Mouse (Mus musculus): ENCODE results near the gene Efhb. TPM values are rescaled to one million over a fixed set of nuclear protein-coding genes. Genes with fewer than 3 reads are reported as not detected.

The Efhb gene
- 0.46 and 1.1 TPM in 2 replicates for polyA plus RNA-seq (2015; fragmentation: Nextera tagmentation; extraction: Ambion mirVana)

GRCm38 (mm10) chr17:53462603-53463495 lies at the start of gene Efhb:
Efhb (minus strand) TSS chr17:53463321.
- peak; percentile 98 for ATAC-seq
- Histone ChIP-seq H3K27me3 (no peaks in the 10 kb centered on the region), H3K27ac (no peak within 1 kb of the TSS), H3K36me3 (ENCODE audit: poor library complexity, severe bottlenecking) (no peaks in the 10 kb centered on the region), H3K4me3 (peak within 1 kb of the TSS; percentile 43), H3K4me2 (peak within 1 kb of the TSS; percentile 68), H3K4me1 (peaks cover 12% of the 10 kb centered on the region), H3K9ac (peak within 1 kb of the TSS; percentile 62), H3K9me3 (replicated peaks) (no peaks in the 10 kb centered on the region)
- whole genome bisulfite sequencing = 18% methylated on average over 26 of the region's 26 CpGs

GRCm38 (mm10) chr17:53512311-53512951 lies 49.3 kb upstream of the Efhb start:
- H3K27ac ChIP-seq = no peak overlapping the region
- no peaks in the 10 kb centered on the region for H3K36me3 ChIP-seq (ENCODE audit: poor library complexity, severe bottlenecking)
- H3K4me2 ChIP-seq = no peak overlapping the region
- no peaks in the 10 kb centered on the region for H3K27me3 ChIP-seq
- H3K4me3 ChIP-seq = no peak overlapping the region
- H3K9me3 ChIP-seq (replicated peaks) = no peaks in the 10 kb centered on the region
- peak; percentile 70 for ATAC-seq
- H3K9ac ChIP-seq = no peak overlapping the region
- no peaks in the 10 kb centered on the region for H3K4me1 ChIP-seq
- 75% methylated on average over 2 of the region's 2 CpGs for WGBS

GRCm38 (mm10) chr17:53502966-53503365 lies 39.8 kb upstream of the Efhb start:
- Histone ChIP-seq H3K9ac (no peak overlapping the region), H3K27ac (no peak overlapping the region), H3K4me3 (no peak overlapping the region), H3K36me3 (ENCODE audit: poor library complexity, severe bottlenecking) (peaks cover 60% of the 10 kb centered on the region), H3K4me2 (no peak overlapping the region), H3K9me3 (replicated peaks) (no peaks in the 10 kb centered on the region), H3K4me1 (no peaks in the 10 kb centered on the region), H3K27me3 (no peaks in the 10 kb centered on the region)
- WGBS = 93% methylated on average over 2 of the region's 2 CpGs
- no peak for ATAC-seq

- Histone ChIP-seq H3K9ac (no peak overlapping the region), H3K4me2 (no peak overlapping the region), H3K27ac (no peak overlapping the region), H3K4me1 (no peaks in the 10 kb centered on the region), H3K4me3 (no peak overlapping the region), H3K27me3 (no peaks in the 10 kb centered on the region), H3K9me3 (replicated peaks) (no peaks in the 10 kb centered on the region), H3K36me3 (ENCODE audit: poor library complexity, severe bottlenecking) (peaks cover 54% of the 10 kb centered on the region)
- 100% methylated on average over 1 of the region's 1 CpGs for WGBS
- ATAC-seq = no peak
These were observed 25.9 kb upstream of the Efhb start for GRCm38 (mm10) chr17:53489007-53489378.

DNA sequence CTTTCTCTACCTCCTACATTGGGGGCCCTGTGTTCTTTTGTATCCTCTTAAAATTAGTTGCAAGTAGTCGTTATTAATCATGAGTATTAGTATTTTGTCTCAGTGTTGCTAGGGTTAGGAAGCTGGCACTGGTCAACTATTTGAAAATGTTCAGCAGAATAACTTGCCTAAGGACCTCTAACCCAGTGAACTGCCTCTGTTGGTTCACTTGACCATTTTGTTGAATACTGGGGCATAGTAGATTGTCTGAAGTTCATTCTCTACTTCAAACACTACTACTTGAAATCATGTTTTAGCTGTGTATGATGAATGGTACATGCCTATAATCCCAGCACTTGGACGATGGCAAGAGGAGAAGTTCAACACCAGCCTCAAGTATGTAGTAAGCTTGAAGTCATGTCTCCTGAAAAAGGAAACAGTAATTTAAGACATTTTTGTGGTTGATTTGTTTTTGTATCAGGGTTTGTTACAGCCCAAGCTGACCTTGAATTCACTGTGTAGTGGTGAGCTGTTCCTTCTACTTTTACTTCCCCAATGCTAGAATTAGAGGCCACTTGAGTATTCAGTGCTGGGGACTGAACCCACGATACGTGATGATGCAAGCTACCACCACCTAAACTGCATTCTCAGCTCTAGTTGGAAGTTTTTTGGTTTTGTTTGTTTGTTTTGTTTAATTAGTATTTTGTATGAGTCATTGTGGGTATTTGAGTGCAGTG lies 25.3 kb upstream of the Efhb start:
- no peaks in the 10 kb centered on the region for H3K4me1 ChIP-seq
- H3K36me3 ChIP-seq (ENCODE audit: poor library complexity, severe bottlenecking) = peaks cover 51% of the 10 kb centered on the region
- H3K9me3 ChIP-seq (replicated peaks) = no peaks in the 10 kb centered on the region
- ATAC-seq = no peak
- no peak overlapping the region for H3K4me2 ChIP-seq
- WGBS = 92% methylated on average over 4 of the region's 4 CpGs
- no peak overlapping the region for H3K9ac ChIP-seq
- H3K27ac ChIP-seq = no peak overlapping the region
- H3K27me3 ChIP-seq = no peaks in the 10 kb centered on the region
- no peak overlapping the region for H3K4me3 ChIP-seq

- Histone ChIP-seq H3K27ac (no peak overlapping the region), H3K27me3 (no peaks in the 10 kb centered on the region), H3K4me2 (peak overlapping the region; percentile 80), H3K4me1 (peaks cover 23% of the 10 kb centered on the region), H3K9me3 (replicated peaks) (no peaks in the 10 kb centered on the region), H3K9ac (peak overlapping the region; percentile 95), H3K4me3 (peak overlapping the region; percentile 97), H3K36me3 (ENCODE audit: poor library complexity, severe bottlenecking) (peaks cover 10% of the 10 kb centered on the region)
- no peak for ATAC-seq
- 56% methylated on average over 7 of the region's 7 CpGs for WGBS
These were observed 17.3 kb upstream of the Efhb start for GRCm38 (mm10) chr17:53480433-53480832.

DNA sequence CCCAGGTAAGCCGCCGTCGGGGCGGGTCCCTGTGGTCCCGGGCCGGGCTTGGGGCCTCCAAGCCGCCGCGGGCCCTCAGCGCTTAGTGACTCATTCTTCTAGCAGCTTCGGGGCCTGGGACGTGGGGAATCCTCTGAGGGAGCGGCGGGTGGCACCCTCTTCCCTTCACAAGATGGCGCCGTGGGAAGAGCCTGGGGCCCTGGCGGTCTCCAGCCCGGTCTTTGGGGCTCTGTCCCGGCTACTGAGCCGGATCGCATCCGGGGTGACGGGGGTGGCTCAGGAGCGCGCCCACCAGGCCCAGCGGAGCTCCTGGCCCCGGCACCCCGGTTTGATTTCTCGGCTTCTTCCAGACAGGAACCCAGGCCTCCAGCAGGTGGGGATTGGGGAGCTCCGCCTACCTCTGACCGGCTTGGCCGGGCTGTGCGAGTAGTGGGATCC lies 16.5 kb upstream of the Efhb start:
- Histone ChIP-seq H3K27me3 (no peaks in the 10 kb centered on the region), H3K4me3 (peak overlapping the region; percentile 97), H3K9me3 (replicated peaks) (no peaks in the 10 kb centered on the region), H3K4me1 (peaks cover 23% of the 10 kb centered on the region), H3K4me2 (peak overlapping the region; percentile 80), H3K36me3 (ENCODE audit: poor library complexity, severe bottlenecking) (peaks cover 6% of the 10 kb centered on the region), H3K9ac (peak overlapping the region; percentile 95), H3K27ac (peak overlapping the region; percentile 99)
- 2% methylated on average over 29 of the region's 33 CpGs for WGBS
- ATAC-seq = no peak

- Histone ChIP-seq H3K9ac (peak within 1 kb of the TSS; percentile 95), H3K27ac (peak within 1 kb of the TSS; percentile 99), H3K4me2 (peak within 1 kb of the TSS; percentile 80), H3K4me1 (peaks cover 23% of the 10 kb centered on the region), H3K27me3 (no peaks in the 10 kb centered on the region), H3K4me3 (peak within 1 kb of the TSS; percentile 97), H3K36me3 (ENCODE audit: poor library complexity, severe bottlenecking) (no peaks in the 10 kb centered on the region), H3K9me3 (replicated peaks) (no peaks in the 10 kb centered on the region)
- WGBS = 0% methylated on average over 67 of the region's 82 CpGs
- peak; percentile 98 for ATAC-seq
These were observed 15.9 kb upstream of the Efhb start, which contains the start of gene Rab5a for GRCm38 (mm10) chr17:53478858-53479603. Rab5a (plus strand) TSS chr17:53479234.

DNA sequence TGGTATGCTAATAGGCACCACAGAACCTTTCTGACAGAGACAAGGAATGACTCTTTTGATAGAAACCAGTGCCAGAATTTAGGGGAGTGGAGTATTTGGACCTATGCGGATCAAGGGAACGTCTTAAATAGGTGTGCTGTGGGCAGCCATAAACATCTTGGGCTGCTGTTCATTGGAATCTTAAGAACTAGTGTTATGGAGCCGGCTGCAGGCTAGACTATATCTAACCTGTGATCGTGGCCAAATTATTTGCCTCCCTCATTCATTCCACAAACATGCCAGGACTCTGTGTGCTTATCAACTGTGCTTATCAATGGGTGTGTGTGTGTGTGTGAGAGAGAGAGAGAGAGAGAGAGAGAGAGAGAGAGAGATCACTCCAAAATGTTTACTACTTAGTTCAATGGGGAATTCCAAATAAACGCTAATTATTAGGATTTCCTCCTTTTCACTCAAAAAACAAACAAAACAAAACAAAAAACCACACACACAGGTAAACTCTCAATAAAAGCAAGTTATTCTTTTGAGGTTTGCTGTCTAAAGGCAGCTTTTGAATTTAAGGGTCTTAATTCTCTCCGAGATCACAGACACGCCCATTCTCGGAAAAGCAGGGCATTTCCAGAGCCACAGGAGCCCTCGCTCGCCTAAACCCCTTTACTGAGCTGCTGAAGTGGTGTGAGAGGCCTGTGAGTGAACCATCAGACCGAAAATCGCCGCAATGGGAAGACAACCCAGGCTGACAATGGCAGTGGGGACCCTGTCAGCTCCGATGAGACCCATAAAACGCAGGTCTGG lies 15.1 kb upstream of the Efhb start:
- Histone ChIP-seq H3K9ac (peak overlapping the region; percentile 79), H3K4me1 (peaks cover 23% of the 10 kb centered on the region), H3K9me3 (replicated peaks) (no peaks in the 10 kb centered on the region), H3K27me3 (no peaks in the 10 kb centered on the region), H3K4me2 (peak overlapping the region; percentile 80), H3K4me3 (peak overlapping the region; percentile 97), H3K36me3 (ENCODE audit: poor library complexity, severe bottlenecking) (no peaks in the 10 kb centered on the region), H3K27ac (peak overlapping the region; percentile 99)
- ATAC-seq = no peak
- 6% methylated on average over 15 of the region's 15 CpGs for WGBS

DNA sequence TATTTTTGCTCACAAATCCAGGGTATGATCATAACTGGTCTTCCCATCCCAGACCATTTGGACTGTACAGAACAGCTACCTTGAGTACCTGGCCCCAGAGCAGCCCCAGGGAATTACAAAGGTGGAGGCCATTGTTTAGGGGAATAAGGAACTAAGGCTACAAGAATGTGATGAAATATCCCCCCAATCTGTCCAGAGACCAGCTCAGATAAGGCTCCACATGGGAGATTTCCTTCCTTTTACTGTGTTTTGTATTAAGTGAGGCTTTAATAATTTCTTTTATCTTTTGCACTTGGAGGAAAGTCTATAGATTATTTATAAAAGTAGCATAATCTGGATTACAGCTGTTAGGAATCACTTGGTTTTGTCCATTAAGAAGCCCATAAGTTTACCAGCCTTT lies 5.6 kb upstream of the Efhb start:
- no peaks in the 10 kb centered on the region for H3K36me3 ChIP-seq (ENCODE audit: poor library complexity, severe bottlenecking)
- H3K4me3 ChIP-seq = no peak overlapping the region
- H3K27me3 ChIP-seq = no peaks in the 10 kb centered on the region
- H3K4me1 ChIP-seq = 0 out of 2 replicates have a peak, but pooled peaks cover 1% of the 10 kb centered on the region
- ATAC-seq = no peak
- no peak overlapping the region for H3K9ac ChIP-seq
- no peaks in the 10 kb centered on the region for H3K9me3 ChIP-seq (replicated peaks)
- no peak overlapping the region for H3K27ac ChIP-seq
- no peak overlapping the region for H3K4me2 ChIP-seq

- no peak for ATAC-seq
- H3K4me1 ChIP-seq = peaks cover 12% of the 10 kb centered on the region
- H3K36me3 ChIP-seq (ENCODE audit: poor library complexity, severe bottlenecking) = no peaks in the 10 kb centered on the region
- H3K27ac ChIP-seq = no peak overlapping the region
- no peak overlapping the region for H3K9ac ChIP-seq
- H3K9me3 ChIP-seq (replicated peaks) = no peaks in the 10 kb centered on the region
- H3K4me3 ChIP-seq = no peak overlapping the region
- 55% methylated on average over 4 of the region's 4 CpGs for WGBS
- no peaks in the 10 kb centered on the region for H3K27me3 ChIP-seq
- H3K4me2 ChIP-seq = no peak overlapping the region
These were observed 2.4 kb upstream of the Efhb start for GRCm38 (mm10) chr17:53465569-53465968.
